In genomic region chr15:78978875-78979274, GRCm38 (mm10) we compare ENCODE assay signal across 8 mouse cellular contexts. TPM values are rescaled to one million over a fixed set of nuclear protein-coding genes. Genes with fewer than 3 reads are reported as not detected.
DNase-seq lines count a peak whose midpoint lies in the region; ATAC-seq and TF ChIP-seq lines count a peak whose summit lies in the region.

No protein-coding gene starts in this region.

- ATAC-seq in embryonic facial prominence, embryonic 15.5 days (ENCODE audit: insufficient number of reproducible peaks, low FRiP score, low TSS enrichment, low read depth), result peak; percentile 20; the same call in 1 of the 2 replicates
- ATAC-seq in limb, embryonic 14.5 days (ENCODE audit: low FRiP score, low read depth), result peak; percentile 60
- no peak for ATAC-seq in midbrain, embryonic 16.5 days

- intact Hi-C loops in heart, postnatal 25 days (cut with DNase I), result no loop called here

- 5% methylated on average over 4 of the region's 4 CpGs for WGBS in embryonic facial prominence, embryonic 15.5 days
- WGBS in limb, embryonic 14.5 days, result 3% methylated on average over 4 of the region's 4 CpGs
- 40% methylated on average over 4 of the region's 4 CpGs for WGBS in midbrain, embryonic 16.5 days

- H3K9ac ChIP-seq in embryonic facial prominence, embryonic 15.5 days, result no peak overlapping the region
- peak overlapping the region; percentile 36; the same call in 1 of the 2 replicates for H3K9ac ChIP-seq in limb, embryonic 14.5 days (ENCODE audit: low read depth, low read length, severe bottlenecking)
- H3K9ac ChIP-seq in midbrain, embryonic 16.5 days (ENCODE audit: low read depth, low read length), result 0 out of 2 replicates have a peak overlapping the region, but pooled peaks have one; percentile 40

- no peaks in the 10 kb centered on the region for H3K36me3 ChIP-seq in embryonic facial prominence, embryonic 15.5 days
- H3K36me3 ChIP-seq in limb, embryonic 14.5 days (ENCODE audit: control insufficient read depth, insufficient read depth, low read length), result no peaks in the 10 kb centered on the region
- H3K36me3 ChIP-seq in midbrain, embryonic 16.5 days (ENCODE audit: control insufficient read depth, insufficient read depth, low read length), result no peaks in the 10 kb centered on the region

- peak overlapping the region; percentile 68 for H3K27ac ChIP-seq in embryonic facial prominence, embryonic 15.5 days (replicated peaks)
- peak overlapping the region; percentile 63 for H3K27ac ChIP-seq in limb, embryonic 14.5 days (replicated peaks; ENCODE audit: low read depth, low read length)
- no peak overlapping the region for H3K27ac ChIP-seq in midbrain, embryonic 16.5 days (ENCODE audit: low read length)

- no peak overlapping the region for H3K4me2 ChIP-seq in embryonic facial prominence, embryonic 15.5 days (replicated peaks)
- peak overlapping the region; percentile 17; the same call in 1 of the 2 replicates for H3K4me2 ChIP-seq in limb, embryonic 14.5 days (replicated peaks; ENCODE audit: low read depth, low read length, severe bottlenecking)
- H3K4me2 ChIP-seq in midbrain, embryonic 16.5 days (ENCODE audit: low read length), result no peak overlapping the region

- peak; percentile 37 for DNase-seq in layer of hippocampus, adult 11-12 months (ENCODE audit: low spot score)
- no peak for DNase-seq in layer of hippocampus, postnatal 25 days (ENCODE audit: extremely low spot score in 1 of 2, low spot score in 1 of 2)
- DNase-seq in heart, postnatal 25 days (ENCODE audit: low spot score), result peak; percentile 83
- peak; percentile 87 for DNase-seq in limb, embryonic 14.5 days (ENCODE audit: low spot score)
- no peak for DNase-seq in thymus, postnatal 0 days (ENCODE audit: low spot score)
- DNase-seq in layer of hippocampus, postnatal 36 days, result no peak

- no peaks in the 10 kb centered on the region for H3K9me3 ChIP-seq in embryonic facial prominence, embryonic 15.5 days (replicated peaks)
- H3K9me3 ChIP-seq in limb, embryonic 14.5 days (ENCODE audit: control insufficient read depth, low read length), result no peaks in the 10 kb centered on the region
- no peaks in the 10 kb centered on the region for H3K9me3 ChIP-seq in midbrain, embryonic 16.5 days (replicated peaks; ENCODE audit: control insufficient read depth, low read length, poor library complexity, severe bottlenecking)

- no peaks in the 10 kb centered on the region for H3K27me3 ChIP-seq in embryonic facial prominence, embryonic 15.5 days
- H3K27me3 ChIP-seq in limb, embryonic 14.5 days (ENCODE audit: control insufficient read depth, insufficient read depth, low read length), result no peaks in the 10 kb centered on the region
- no peaks in the 10 kb centered on the region for H3K27me3 ChIP-seq in midbrain, embryonic 16.5 days (ENCODE audit: control insufficient read depth, insufficient read depth, low read depth, low read length)

- peaks cover 23% of the 10 kb centered on the region for H3K4me1 ChIP-seq in embryonic facial prominence, embryonic 15.5 days
- peaks cover 23% of the 10 kb centered on the region for H3K4me1 ChIP-seq in limb, embryonic 14.5 days (ENCODE audit: control insufficient read depth, insufficient read depth, low read length)
- peaks cover 12% of the 10 kb centered on the region; the same call in 1 of the 2 replicates for H3K4me1 ChIP-seq in midbrain, embryonic 16.5 days (ENCODE audit: control insufficient read depth, insufficient read depth, low read length)

- H3K4me3 ChIP-seq in embryonic facial prominence, embryonic 15.5 days (replicated peaks), result no peak overlapping the region
- no peak overlapping the region for H3K4me3 ChIP-seq in limb, embryonic 14.5 days (replicated peaks; ENCODE audit: low read length)
- no peak overlapping the region for H3K4me3 ChIP-seq in midbrain, embryonic 16.5 days (ENCODE audit: low read depth, low read length)

- no peak for TF ChIP-seq POLR2A in limb, embryonic 14.5 days (IDR thresholded peaks at IDR 0.05; ENCODE audit: borderline replicate concordance, extremely low read depth, insufficient read depth, insufficient read length)

RNA-seq across cellular contexts. Expression of gene Triobp, which starts 31.4 kb away (rescaled TPM):
- 10 to 100 TPM; 14.0 to 16.0 TPM for total RNA-seq in layer of hippocampus, postnatal 25 days (2021)
- 54.6 and 61.4 TPM in 2 replicates for polyA plus RNA-seq in embryonic facial prominence, embryonic 15.5 days (2015; fragmentation: Nextera tagmentation; extraction: Ambion mirVana)
- 10 to 100 TPM; 36.0 to 39.8 TPM for total RNA-seq in heart, postnatal 25 days (2021)
- 64.4 and 72.3 TPM in 2 replicates for polyA plus RNA-seq in limb, embryonic 14.5 days (2012; rRNA removed)
- 44.7 and 46.8 TPM in 2 replicates for polyA plus RNA-seq in limb, embryonic 14.5 days (2014; fragmentation: Nextera tagmentation; extraction: Ambion mirVana)
- polyA plus RNA-seq in midbrain, embryonic 16.5 days (2015; fragmentation: Nextera tagmentation; extraction: Ambion mirVana), result 40.9 and 48.8 TPM in 2 replicates
- 16.3 and 18.0 TPM in 2 replicates for polyA plus RNA-seq in thymus, postnatal 0 days (2015; fragmentation: Nextera tagmentation; extraction: Ambion mirVana)
- 10 to 100 TPM in 1 of 2 experiments, 1 to 10 TPM in 1; 7.7 to 12.7 TPM for total RNA-seq in layer of hippocampus, postnatal 36 days (2021)

RNA-seq across cellular contexts. Expression of gene Nol12, which starts 44.1 kb away (rescaled TPM):
- total RNA-seq in layer of hippocampus, postnatal 25 days (2021), result 10 to 100 TPM; 37.4 to 37.6 TPM
- 52.7 and 53.7 TPM in 2 replicates for polyA plus RNA-seq in embryonic facial prominence, embryonic 15.5 days (2015; fragmentation: Nextera tagmentation; extraction: Ambion mirVana)
- 10 to 100 TPM; 15.6 to 16.9 TPM for total RNA-seq in heart, postnatal 25 days (2021)
- 38.8 and 41.0 TPM in 2 replicates for polyA plus RNA-seq in limb, embryonic 14.5 days (2012; rRNA removed)
- 50.6 and 53.1 TPM in 2 replicates for polyA plus RNA-seq in limb, embryonic 14.5 days (2014; fragmentation: Nextera tagmentation; extraction: Ambion mirVana)
- 66.3 and 67.6 TPM in 2 replicates for polyA plus RNA-seq in midbrain, embryonic 16.5 days (2015; fragmentation: Nextera tagmentation; extraction: Ambion mirVana)
- polyA plus RNA-seq in thymus, postnatal 0 days (2015; fragmentation: Nextera tagmentation; extraction: Ambion mirVana), result 59.3 and 59.9 TPM in 2 replicates
- 10 to 100 TPM; 36.7 to 39.5 TPM for total RNA-seq in layer of hippocampus, postnatal 36 days (2021)

RNA-seq across cellular contexts. Expression of gene H1f0, which starts 49.4 kb away (rescaled TPM):
- 100 to 1,000 TPM; 101 to 108 TPM for total RNA-seq in layer of hippocampus, postnatal 25 days (2021)
- polyA plus RNA-seq in embryonic facial prominence, embryonic 15.5 days (2015; fragmentation: Nextera tagmentation; extraction: Ambion mirVana), result 553 and 582 TPM in 2 replicates
- 10 to 100 TPM; 95.9 to 98.4 TPM for total RNA-seq in heart, postnatal 25 days (2021)
- 390 and 433 TPM in 2 replicates for polyA plus RNA-seq in limb, embryonic 14.5 days (2012; rRNA removed)
- 250 and 278 TPM in 2 replicates for polyA plus RNA-seq in limb, embryonic 14.5 days (2014; fragmentation: Nextera tagmentation; extraction: Ambion mirVana)
- polyA plus RNA-seq in midbrain, embryonic 16.5 days (2015; fragmentation: Nextera tagmentation; extraction: Ambion mirVana), result 167 and 180 TPM in 2 replicates
- polyA plus RNA-seq in thymus, postnatal 0 days (2015; fragmentation: Nextera tagmentation; extraction: Ambion mirVana), result 303 and 311 TPM in 2 replicates
- total RNA-seq in layer of hippocampus, postnatal 36 days (2021), result 10 to 100 TPM; 88.9 to 89.5 TPM

RNA-seq across cellular contexts. Expression of gene Lgals1, which starts 52.4 kb away (rescaled TPM):
- 10 to 100 TPM; 15.0 to 18.0 TPM for total RNA-seq in layer of hippocampus, postnatal 25 days (2021)
- 2,635 and 2,725 TPM in 2 replicates for polyA plus RNA-seq in embryonic facial prominence, embryonic 15.5 days (2015; fragmentation: Nextera tagmentation; extraction: Ambion mirVana)
- 100 to 1,000 TPM; 188 to 192 TPM for total RNA-seq in heart, postnatal 25 days (2021)
- polyA plus RNA-seq in limb, embryonic 14.5 days (2012; rRNA removed), result 2,106 and 2,309 TPM in 2 replicates
- polyA plus RNA-seq in limb, embryonic 14.5 days (2014; fragmentation: Nextera tagmentation; extraction: Ambion mirVana), result 2,467 and 2,738 TPM in 2 replicates
- polyA plus RNA-seq in midbrain, embryonic 16.5 days (2015; fragmentation: Nextera tagmentation; extraction: Ambion mirVana), result 51.7 and 53.2 TPM in 2 replicates
- 598 and 732 TPM in 2 replicates for polyA plus RNA-seq in thymus, postnatal 0 days (2015; fragmentation: Nextera tagmentation; extraction: Ambion mirVana)
- total RNA-seq in layer of hippocampus, postnatal 36 days (2021), result 10 to 100 TPM; 18.2 to 19.2 TPM

Comparison
In these comparisons a context has a peak if more than half of its experiments do, and no peak if none do; other contexts are left out.
1. DNase-seq: peak in layer of hippocampus, adult 11-12 months (single experiment), heart, postnatal 25 days (single experiment) and limb, embryonic 14.5 days (single experiment); none in layer of hippocampus, postnatal 25 days (0 of 2), thymus, postnatal 0 days (single experiment) and layer of hippocampus, postnatal 36 days (0 of 2).